Mouse (Mus musculus): Measurements from ENCODE around the gene Pcdh10.

- TF ChIP-seq TAL1 (IDR thresholded peaks at IDR 0.05; ENCODE audit: low read length) (no peak), GATA1 (IDR thresholded peaks at IDR 0.05; ENCODE audit: low read length) (no peak)
These were observed 4.0 kb downstream of the Pcdh10 start for GRCm38 (mm10) chr3:45382032-45382755.

Measured in erythroblast, embryonic 14.5 days (primary cell).